Mouse (Mus musculus) hindbrain, embryonic 16.5 days (tissue): ENCODE results near the gene Sept5. TPM values are rescaled to one million over a fixed set of nuclear protein-coding genes. Genes with fewer than 3 reads are reported as not detected.

Experiments used
- ATAC-seq: fragments of 200-750 bp; cut with Nextera tagmentation; 2 replicates; pipeline ENCODE4 v1.8.0; 2017; ENCODE audit warnings: moderate TSS enrichment, moderate library complexity
- H3K27ac ChIP-seq: fragments of 300-500 bp; sonication (generic); 2 replicates; pipeline ENCODE4 v1.5.1; 2014; ENCODE audit warnings: low read depth, mild to moderate bottlenecking, control low read depth, low read length, moderate library complexity
- H3K27me3 ChIP-seq: fragments of 300-500 bp; sonication (generic); replicated peaks from 2 replicates; pipeline ENCODE4 v1.6.1; 2014; ENCODE audit warnings: low read length; ENCODE audit not compliant: control insufficient read depth, insufficient read depth
- H3K36me3 ChIP-seq: fragments of 300-500 bp; sonication (generic); 2 replicates; pipeline ENCODE4 v1.6.1; 2014; ENCODE audit warnings: mild to moderate bottlenecking, low read length, moderate library complexity, mixed read lengths; ENCODE audit not compliant: control insufficient read depth, insufficient read depth
- H3K4me1 ChIP-seq: fragments of 300-500 bp; sonication (generic); 2 replicates; pipeline ENCODE4 v1.6.1; 2014; ENCODE audit warnings: low read depth, low read length; ENCODE audit not compliant: control insufficient read depth, insufficient read depth
- H3K4me2 ChIP-seq: fragments of 300-500 bp; sonication (generic); 2 replicates; pipeline ENCODE4 v1.6.1; 2014; ENCODE audit warnings: mild to moderate bottlenecking, low read length, control low read depth, moderate library complexity
- H3K4me3 ChIP-seq: fragments of 300-500 bp; sonication (generic); 2 replicates; pipeline ENCODE4 v1.5.1; 2014; ENCODE audit warnings: mild to moderate bottlenecking, low read length, control low read depth, moderate library complexity
- H3K9ac ChIP-seq: fragments of 300-500 bp; sonication (generic); 2 replicates; pipeline ENCODE4 v1.6.1; 2014; ENCODE audit warnings: low read depth, mild to moderate bottlenecking, control low read depth, low read length, moderate library complexity
- H3K9me3 ChIP-seq: fragments of 300-500 bp; sonication (generic); 2 replicates; pipeline ENCODE4 v1.6.1; 2014; ENCODE audit warnings: mild to moderate bottlenecking, low read length, moderate library complexity; ENCODE audit not compliant: control insufficient read depth
- WGBS: fragments of 180-500 bp; shearing (Covaris S2); extraction: QIAGEN DNeasy Blood & Tissue Kit; methylation state at CpG from one replicate; pipeline ENCODE4 v1.1.7; 2014; 5-methylcytosine and 5-hydroxymethylcytosine counted together
- polyA plus RNA-seq: library from polyadenylated mRNA; unstranded; fragments of >200 nt; fragmentation: Nextera tagmentation; extraction: Ambion mirVana; gene quantifications from 2 replicates; pipeline ENCODE4 v1.2.1, GENCODE M21; 2015

The Sept5 gene
- polyA plus RNA-seq, 1 experiment from 2014 or later: 249 TPM

GRCm38 (mm10) chr16:18627163-18627562 is 2.6 kb downstream of the Sept5 start:
- no peak overlapping the region for H3K27ac ChIP-seq
- 50% methylated on average over 3 of the region's 3 CpGs for WGBS
- H3K4me2 ChIP-seq: peak overlapping the region; percentile 88
- H3K9ac ChIP-seq: no peak overlapping the region
- peaks cover 2% of the 10 kb centered on the region; the same call in 1 of the 2 replicates for H3K9me3 ChIP-seq
- H3K4me3 ChIP-seq: peak overlapping the region; percentile 83; the same call in 1 of the 2 replicates
- peaks cover 31% of the 10 kb centered on the region for H3K4me1 ChIP-seq
- peaks cover 31% of the 10 kb centered on the region for H3K36me3 ChIP-seq
- ATAC-seq: no peak
- peaks cover 34% of the 10 kb centered on the region for H3K27me3 ChIP-seq

- peak within 1 kb of the TSS; percentile 72 for H3K9ac ChIP-seq
- H3K27me3 ChIP-seq: peaks cover 40% of the 10 kb centered on the region
- H3K27ac ChIP-seq: no peak within 1 kb of the TSS
- H3K9me3 ChIP-seq: peaks cover 2% of the 10 kb centered on the region; the same call in 1 of the 2 replicates
- ATAC-seq: peak; percentile 30
- H3K4me2 ChIP-seq: peak within 1 kb of the TSS; percentile 88
- H3K4me3 ChIP-seq: peak within 1 kb of the TSS; percentile 83
- peaks cover 34% of the 10 kb centered on the region for H3K36me3 ChIP-seq
- peaks cover 32% of the 10 kb centered on the region for H3K4me1 ChIP-seq
- 2% methylated on average over 49 of the region's 65 CpGs for WGBS
These were observed 3.3 kb downstream of the Sept5 start, which contains the start of gene Gm49601 for GRCm38 (mm10) chr16:18626376-18626878. Gm49601 (minus strand) TSS chr16:18626427.

- Histone ChIP-seq H3K4me3 (peak overlapping the region; percentile 62), H3K27ac (no peak overlapping the region), H3K27me3 (peaks cover 43% of the 10 kb centered on the region), H3K9me3 (peaks cover 2% of the 10 kb centered on the region; the same call in 1 of the 2 replicates), H3K4me1 (peaks cover 38% of the 10 kb centered on the region), H3K4me2 (peak overlapping the region; percentile 88), H3K9ac (peak overlapping the region; percentile 72), H3K36me3 (peaks cover 34% of the 10 kb centered on the region)
- no peak for ATAC-seq
- WGBS: 12% methylated on average over 26 of the region's 26 CpGs
These were observed 3.9 kb downstream of the Sept5 start for GRCm38 (mm10) chr16:18625791-18626311.

- Histone ChIP-seq H3K4me1 (peaks cover 39% of the 10 kb centered on the region), H3K9me3 (peaks cover 2% of the 10 kb centered on the region; the same call in 1 of the 2 replicates), H3K27ac (no peak overlapping the region), H3K27me3 (peaks cover 46% of the 10 kb centered on the region), H3K4me3 (no peak overlapping the region), H3K9ac (no peak overlapping the region), H3K4me2 (no peak overlapping the region), H3K36me3 (peaks cover 38% of the 10 kb centered on the region)
- WGBS: 52% methylated on average over 14 of the region's 14 CpGs
- ATAC-seq: no peak
These were observed 4.7 kb downstream of the Sept5 start for GRCm38 (mm10) chr16:18625097-18625496.

GRCm38 (mm10) chr16:18624641-18625040 is 5.1 kb downstream of the Sept5 start:
- ATAC-seq: no peak
- H3K27me3 ChIP-seq: peaks cover 50% of the 10 kb centered on the region
- peaks cover 2% of the 10 kb centered on the region; the same call in 1 of the 2 replicates for H3K9me3 ChIP-seq
- no peak overlapping the region for H3K9ac ChIP-seq
- peaks cover 39% of the 10 kb centered on the region for H3K36me3 ChIP-seq
- no peak overlapping the region for H3K27ac ChIP-seq
- no peak overlapping the region for H3K4me3 ChIP-seq
- 37% methylated on average over 15 of the region's 15 CpGs for WGBS
- no peak overlapping the region for H3K4me2 ChIP-seq
- H3K4me1 ChIP-seq: peaks cover 38% of the 10 kb centered on the region

- Histone ChIP-seq H3K36me3 (peaks cover 39% of the 10 kb centered on the region), H3K4me3 (no peak overlapping the region), H3K27ac (no peak overlapping the region), H3K9me3 (peaks cover 2% of the 10 kb centered on the region; the same call in 1 of the 2 replicates), H3K27me3 (peaks cover 57% of the 10 kb centered on the region), H3K9ac (no peak overlapping the region), H3K4me2 (no peak overlapping the region), H3K4me1 (peaks cover 38% of the 10 kb centered on the region)
- ATAC-seq: no peak
- 39% methylated on average over 15 of the region's 15 CpGs for WGBS
These were observed 5.8 kb downstream of the Sept5 start for GRCm38 (mm10) chr16:18623751-18624540.

- Histone ChIP-seq H3K9me3 (peaks cover 2% of the 10 kb centered on the region; the same call in 1 of the 2 replicates), H3K4me1 (peaks cover 34% of the 10 kb centered on the region), H3K4me3 (no peak overlapping the region), H3K4me2 (no peak overlapping the region), H3K27me3 (peaks cover 65% of the 10 kb centered on the region), H3K36me3 (peaks cover 39% of the 10 kb centered on the region), H3K9ac (no peak overlapping the region; the same call in 1 of the 2 replicates), H3K27ac (no peak overlapping the region)
- 40% methylated on average over 29 of the region's 29 CpGs for WGBS
- no peak for ATAC-seq
These were observed 6.6 kb downstream of the Sept5 start for GRCm38 (mm10) chr16:18622916-18623750.

- Histone ChIP-seq H3K4me3 (peak within 1 kb of the TSS; percentile 42), H3K9ac (peak within 1 kb of the TSS; percentile 54; the same call in 1 of the 2 replicates), H3K4me2 (peak within 1 kb of the TSS; percentile 81), H3K9me3 (peaks cover 2% of the 10 kb centered on the region; the same call in 1 of the 2 replicates), H3K4me1 (peaks cover 30% of the 10 kb centered on the region), H3K27ac (no peak within 1 kb of the TSS), H3K36me3 (peaks cover 39% of the 10 kb centered on the region), H3K27me3 (peaks cover 65% of the 10 kb centered on the region)
- WGBS: 25% methylated on average over 17 of the region's 17 CpGs
- no peak for ATAC-seq
These were observed 7.7 kb downstream of the Sept5 start, which contains the start of gene Gp1bb for GRCm38 (mm10) chr16:18622019-18622418. Gp1bb (minus strand) TSS chr16:18622403.
